Mouse (Mus musculus) cerebellum, adult 2 months (tissue): ENCODE results near the gene Rheb.

Source experiments
- CTCF ChIP-seq: fragments of 200-500 bp; IDR thresholded peaks from 2 replicates; pipeline ENCODE4 v1.5.1; 2011; ENCODE audit warnings: low read depth, mild to moderate bottlenecking, control low read depth, low read length, moderate library complexity, borderline replicate concordance; ENCODE audit not compliant: insufficient read depth
- POLR2A ChIP-seq: fragments of 200-500 bp; IDR thresholded peaks from 2 replicates; pipeline ENCODE4 v1.6.1; 2011; ENCODE audit warnings: low read length, control low read depth, borderline replicate concordance; ENCODE audit not compliant: insufficient read depth

DNA sequence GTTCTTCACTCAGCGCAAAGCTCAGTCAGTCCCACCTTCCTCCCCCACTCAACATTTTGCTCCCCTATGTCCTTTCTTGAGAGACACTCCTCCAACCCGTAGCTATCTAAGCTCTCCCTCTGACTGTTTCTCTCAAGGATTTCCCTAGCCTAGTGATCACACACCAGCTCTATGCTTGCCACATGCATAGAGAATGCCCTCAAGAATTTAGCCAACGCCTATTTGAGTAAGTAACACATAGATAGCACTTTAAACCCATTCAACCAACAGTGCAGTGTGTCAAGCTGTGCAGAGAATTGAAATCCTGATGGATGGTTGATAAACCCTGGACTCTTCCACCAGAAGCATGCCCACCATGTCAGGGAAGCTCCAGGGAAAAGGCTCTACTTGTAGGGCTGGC, 10.5 kb downstream of the Rheb start:
- TF ChIP-seq POLR2A = no peak
- no peak for TF ChIP-seq CTCF
